Mouse (Mus musculus) cerebral cortex, adult 2 months (tissue): Measurements from ENCODE around the gene Lzts2.

ENCODE experiments used
- WGBS: fragments of 180-500 bp; shearing (Covaris S2); methylation state at CpG from one replicate; pipeline ENCODE4 v1.1.7; 2018; 5-methylcytosine and 5-hydroxymethylcytosine counted together

Lzts2 gene

GRCm38 (mm10) chr19:45014335-45014971, at the start of gene Lzts2:
Gene Lzts2, plus strand, starts transcription at chr19:45014414.
- WGBS: 31% methylated on average over 10 of the region's 10 CpGs

GRCm38 (mm10) chr19:44965978-44966377, 48.2 kb upstream of the Lzts2 start:
- WGBS: 95% methylated on average over 1 of the region's 1 CpGs

GRCm38 (mm10) chr19:44968329-44968728, 45.9 kb upstream of the Lzts2 start:
- 92% methylated on average over 3 of the region's 3 CpGs for WGBS

- WGBS: 84% methylated on average over 6 of the region's 6 CpGs
Observed at GRCm38 (mm10) chr19:44976636-44977035, 37.6 kb upstream of the Lzts2 start.

- WGBS: 86% methylated on average over 6 of the region's 6 CpGs
Observed at GRCm38 (mm10) chr19:44977148-44977547, 37.1 kb upstream of the Lzts2 start.

- 53% methylated on average over 2 of the region's 2 CpGs for WGBS
Observed at GRCm38 (mm10) chr19:44980787-44981186, 33.4 kb upstream of the Lzts2 start.

- 51% methylated on average over 7 of the region's 7 CpGs for WGBS
Observed at GRCm38 (mm10) chr19:44982477-44983115, 31.6 kb upstream of the Lzts2 start.

- WGBS: 76% methylated on average over 6 of the region's 6 CpGs
Observed at GRCm38 (mm10) chr19:44983366-44983765, 30.8 kb upstream of the Lzts2 start.

GRCm38 (mm10) chr19:44984420-44984819, 29.8 kb upstream of the Lzts2 start:
- 95% methylated on average over 4 of the region's 4 CpGs for WGBS

GRCm38 (mm10) chr19:44985159-44985988, 28.8 kb upstream of the Lzts2 start:
- 65% methylated on average over 5 of the region's 5 CpGs for WGBS

- 64% methylated on average over 6 of the region's 6 CpGs for WGBS
Observed at GRCm38 (mm10) chr19:44987004-44987403, 27.2 kb upstream of the Lzts2 start.

- WGBS: 43% methylated on average over 6 of the region's 6 CpGs
Observed at GRCm38 (mm10) chr19:44987851-44988250, 26.4 kb upstream of the Lzts2 start.

GRCm38 (mm10) chr19:44988321-44988720, 25.9 kb upstream of the Lzts2 start:
- 31% methylated on average over 9 of the region's 9 CpGs for WGBS

GRCm38 (mm10) chr19:44988831-44989566, 25.2 kb upstream of the Lzts2 start, which contains the start of gene Sema4g:
Gene Sema4g, plus strand, starts transcription at chr19:44989101.
- under 1% methylated on average over 58 of the region's 58 CpGs for WGBS

- 13% methylated on average over 22 of the region's 22 CpGs for WGBS
Observed at GRCm38 (mm10) chr19:44989567-44990495, 24.4 kb upstream of the Lzts2 start.

- 92% methylated on average over 8 of the region's 8 CpGs for WGBS
Observed at GRCm38 (mm10) chr19:44991031-44991430, 23.2 kb upstream of the Lzts2 start.

GRCm38 (mm10) chr19:44992246-44992645, 22.0 kb upstream of the Lzts2 start:
- WGBS: 72% methylated on average over 7 of the region's 7 CpGs

- 73% methylated on average over 7 of the region's 7 CpGs for WGBS
Observed at GRCm38 (mm10) chr19:44992712-44993111, 21.5 kb upstream of the Lzts2 start.

- 71% methylated on average over 11 of the region's 11 CpGs for WGBS
Observed at GRCm38 (mm10) chr19:44997786-44998185, 16.4 kb upstream of the Lzts2 start.

- 85% methylated on average over 8 of the region's 8 CpGs for WGBS
Observed at GRCm38 (mm10) chr19:44999647-45000046, 14.6 kb upstream of the Lzts2 start.

- 54% methylated on average over 3 of the region's 3 CpGs for WGBS
Observed at GRCm38 (mm10) chr19:45002301-45002700, 11.9 kb upstream of the Lzts2 start.
